Comparison of ENCODE assay signal across 11 mouse cellular contexts in the genomic region with DNA sequence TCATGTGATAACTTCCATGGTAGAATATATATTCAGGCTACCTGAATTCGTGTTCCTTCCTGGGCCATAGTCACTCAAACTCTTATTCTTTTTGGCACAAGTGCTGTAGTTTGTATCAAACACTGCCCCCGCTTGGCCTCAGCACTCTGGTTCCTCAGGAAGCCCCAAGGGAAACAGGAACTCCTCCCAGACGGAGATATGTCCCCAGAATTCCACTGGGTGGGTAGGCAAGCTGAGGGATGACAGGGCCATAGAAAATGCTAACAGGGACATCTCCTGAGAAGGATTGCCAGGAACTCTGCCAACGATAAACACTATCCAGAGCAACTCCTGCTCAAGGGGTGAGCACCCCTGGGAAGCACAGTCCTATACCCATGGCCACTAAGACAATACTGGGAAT. TPM values are rescaled to one million over a fixed set of nuclear protein-coding genes. Genes with fewer than 3 reads are reported as not detected.
DNase-seq lines count a peak whose midpoint lies in the region; ATAC-seq and TF ChIP-seq lines count a peak whose summit lies in the region.
"Had no signal": no experiment of that assay in that cellular context is flagged by ENCODE, and none has a peak within 500 bp of the region (broad histone marks: within the 10 kb centered on the region; RNA-seq: fewer than 3 reads in every experiment).

No protein-coding gene starts in this region.

- WGBS in liver, adult 2 months = 56% methylated on average over 4 of the region's 4 CpGs
- WGBS in liver, embryonic 12.5 days (ENCODE audit: insufficient replicate concordance) = 34% methylated on average over 4 of the region's 4 CpGs
- 39% methylated on average over 4 of the region's 4 CpGs for WGBS in heart, embryonic 12.5 days
- WGBS in stomach, postnatal 0 days = 57% methylated on average over 4 of the region's 4 CpGs

- DNase-seq in liver, adult 2 months (ENCODE audit: extremely low read depth, low read depth, low spot score) = no peak
- DNase-seq in kidney, postnatal 10 days = peak; percentile 57
- no peak for DNase-seq in stomach, postnatal 0 days (ENCODE audit: low spot score)
- no peak for DNase-seq in ovary, postnatal 36 days (ENCODE audit: low spot score)
- DNase-seq in urinary bladder, postnatal 25 days (ENCODE audit: low spot score) = no peak
- DNase-seq: layer of hippocampus, adult 9-11 months; liver, embryonic 13.5 days had no signal

- TF ChIP-seq EP300 in stomach, postnatal 0 days (optimal IDR thresholded peaks at IDR 0.05) = no peak

- H3K4me2 ChIP-seq in liver, embryonic 12.5 days = no peak overlapping the region
- H3K4me2 ChIP-seq in heart, embryonic 12.5 days = no peak overlapping the region
- H3K4me2 ChIP-seq in stomach, postnatal 0 days (replicated peaks; ENCODE audit: low read depth) = no peak overlapping the region
- H3K4me2 ChIP-seq: liver, embryonic 13.5 days had no signal

- peak overlapping the region; percentile 6 for H3K27ac ChIP-seq in liver, adult 2 months (replicated peaks; ENCODE audit: insufficient read depth, low read depth, low read length)
- H3K27ac ChIP-seq in liver, embryonic 12.5 days = no peak overlapping the region; the same call in 1 of the 2 replicates
- H3K27ac ChIP-seq in heart, embryonic 12.5 days (ENCODE audit: poor library complexity, severe bottlenecking) = peak overlapping the region; percentile 98
- no peak overlapping the region for H3K27ac ChIP-seq in stomach, postnatal 0 days (replicated peaks)
- H3K27ac ChIP-seq: liver, embryonic 13.5 days had no signal

- no peak overlapping the region for H3K9ac ChIP-seq in liver, adult 2 months (ENCODE audit: low read depth, low read length)
- no peak overlapping the region for H3K9ac ChIP-seq in liver, embryonic 12.5 days
- H3K9ac ChIP-seq in heart, embryonic 12.5 days = no peak overlapping the region
- H3K9ac ChIP-seq in stomach, postnatal 0 days (ENCODE audit: low read length) = no peak overlapping the region
- H3K9ac ChIP-seq: liver, embryonic 13.5 days had no signal

- no peak for ATAC-seq in liver, embryonic 12.5 days
- ATAC-seq in heart, embryonic 12.5 days (ENCODE audit: insufficient number of reproducible peaks, low FRiP score) = no peak
- ATAC-seq in stomach, postnatal 0 days (ENCODE audit: low FRiP score, low TSS enrichment) = no peak
- ATAC-seq: activated CD4-positive, CD25-positive, alpha-beta regulatory T cell, adult 4 months had no signal

- peaks cover 8% of the 10 kb centered on the region for H3K4me1 ChIP-seq in liver, adult 2 months (ENCODE audit: control insufficient read depth, insufficient read depth, low read length)
- H3K4me1 ChIP-seq in liver, embryonic 12.5 days = peaks cover 60% of the 10 kb centered on the region
- H3K4me1 ChIP-seq in heart, embryonic 12.5 days (replicated peaks) = peaks cover 83% of the 10 kb centered on the region
- H3K4me1 ChIP-seq in stomach, postnatal 0 days (replicated peaks; ENCODE audit: control insufficient read depth, insufficient read depth) = peaks cover 38% of the 10 kb centered on the region

- no peaks in the 10 kb centered on the region for H3K27me3 ChIP-seq in liver, adult 2 months (ENCODE audit: control insufficient read depth, insufficient read depth, low read length)
- no peaks in the 10 kb centered on the region for H3K27me3 ChIP-seq in liver, embryonic 12.5 days (replicated peaks)
- H3K27me3 ChIP-seq in heart, embryonic 12.5 days (replicated peaks) = no peaks in the 10 kb centered on the region
- H3K27me3 ChIP-seq in stomach, postnatal 0 days (ENCODE audit: control insufficient read depth, insufficient read depth, low read length) = no peaks in the 10 kb centered on the region
- H3K27me3 ChIP-seq: liver, embryonic 13.5 days had no signal

- H3K9me3 ChIP-seq in liver, embryonic 12.5 days (replicated peaks) = no peaks in the 10 kb centered on the region
- H3K9me3 ChIP-seq in heart, embryonic 12.5 days (replicated peaks) = no peaks in the 10 kb centered on the region
- no peaks in the 10 kb centered on the region for H3K9me3 ChIP-seq in stomach, postnatal 0 days (ENCODE audit: control insufficient read depth, low read length)
- H3K9me3 ChIP-seq: liver, embryonic 13.5 days had no signal

- no peak for TF ChIP-seq POLR2A in liver, adult 2 months (IDR thresholded peaks at IDR 0.05; ENCODE audit: extremely low read depth, insufficient read depth, low read length)

- H3K4me3 ChIP-seq in liver, adult 2 months (ENCODE audit: insufficient read depth, low read depth, low read length) = no peak overlapping the region
- no peak overlapping the region for H3K4me3 ChIP-seq in liver, embryonic 12.5 days
- no peak overlapping the region for H3K4me3 ChIP-seq in heart, embryonic 12.5 days
- no peak overlapping the region for H3K4me3 ChIP-seq in stomach, postnatal 0 days (ENCODE audit: low read depth, low read length)
- H3K4me3 ChIP-seq: liver, embryonic 13.5 days; myocyte had no signal

- H3K36me3 ChIP-seq in liver, adult 2 months (ENCODE audit: control insufficient read depth, insufficient read depth, low read length) = no peaks in the 10 kb centered on the region
- no peaks in the 10 kb centered on the region for H3K36me3 ChIP-seq in liver, embryonic 12.5 days
- H3K36me3 ChIP-seq in heart, embryonic 12.5 days = no peaks in the 10 kb centered on the region
- H3K36me3 ChIP-seq in stomach, postnatal 0 days (ENCODE audit: control insufficient read depth, insufficient read depth, low read length) = no peaks in the 10 kb centered on the region
- H3K36me3 ChIP-seq: liver, embryonic 13.5 days had no signal

- TF ChIP-seq CTCF in liver, adult 2 months (IDR thresholded peaks at IDR 0.05; ENCODE audit: low read depth, low read length) = no peak
- peak; percentile 19; the same call in 1 of the 2 replicates for TF ChIP-seq CTCF in stomach, postnatal 0 days (IDR thresholded peaks at IDR 0.05; ENCODE audit: low read depth)

- no peaks in the 10 kb centered on the region for H3K79me2 ChIP-seq in liver, adult 2 months (ENCODE audit: control insufficient read depth, insufficient read depth, low read length)

RNA-seq across cellular contexts. Expression of a gene that starts 22.4 kb away (rescaled TPM):
- 8.8 and 10.5 TPM in 2 replicates for total RNA-seq in liver, adult 2 months (2014; rRNA removed)
- 7.9 and 8.4 TPM in 2 replicates for polyA plus RNA-seq in liver, adult 2 months (2012; rRNA removed)
- 10.1 and 11.0 TPM in 2 replicates for polyA plus RNA-seq in liver, embryonic 12.5 days (2016; fragmentation: Nextera tagmentation; extraction: Ambion mirVana)
- 96.3 and 104 TPM in 2 replicates for polyA plus RNA-seq in heart, embryonic 12.5 days (2016; fragmentation: Nextera tagmentation; extraction: Ambion mirVana)
- polyA plus RNA-seq in stomach, postnatal 0 days (2015; fragmentation: Nextera tagmentation; extraction: Ambion mirVana) = 25.4 and 27.6 TPM in 2 replicates

Comparison
In these comparisons a context has a peak if more than half of its experiments do, and no peak if none do; other contexts are left out.
1. H3K27ac ChIP-seq: peak in liver, adult 2 months (single experiment) and heart, embryonic 12.5 days (single experiment); none in liver, embryonic 12.5 days (single experiment) and stomach, postnatal 0 days (single experiment).